Mouse (Mus musculus) adrenal gland, postnatal 25 days (tissue): Measurements from ENCODE around the gene Ccnt1. TPM values are rescaled to one million over a fixed set of nuclear protein-coding genes. Genes with fewer than 3 reads are reported as not detected.
A peak's percentile ranks its signal among the peaks of the same experiment; 100 is the strongest.

Source experiments
- DNase-seq: peaks from one replicate; pipeline ENCODE4 v3.0.0; 2021; ENCODE audit warnings: mixed read lengths
- long read RNA-seq: library from polyadenylated mRNA; stranded (forward); transcript quantifications from one replicate; pipeline ENCODE4 v2.0.0, GENCODE M21; 2021
- total RNA-seq: library from RNA; stranded (reverse); gene quantifications from 2 replicates; pipeline ENCODE4 v1.2.3, GENCODE M21; 2021

The Ccnt1 gene
- 52.2 and 55.9 TPM in 2 replicates for total RNA-seq
- long read RNA-seq, transcript Ccnt1-201 (9 exons, 2,175 nt): major isoform, 18 of 26 reads
- long read RNA-seq, partial matches to known transcripts: 1 of 26 reads
- long read RNA-seq, other reads (novel, unspliced or antisense): 5 of 26 reads

GRCm38 (mm10) chr15:98570873-98571538 lies at the start of gene Ccnt1, which contains the start of gene 4930415O20Rik:
Ccnt1 (minus strand) TSS chr15:98570923.
4930415O20Rik (plus strand) TSS chr15:98571004.
- DNase-seq: no peak

GRCm38 (mm10) chr15:98617176-98617537 lies 46.4 kb upstream of the Ccnt1 start:
- peak; percentile 68 for DNase-seq

- no peak for DNase-seq
These were observed 45.8 kb upstream of the Ccnt1 start for GRCm38 (mm10) chr15:98616362-98617175.

GRCm38 (mm10) chr15:98615751-98616150 lies 45.0 kb upstream of the Ccnt1 start:
- DNase-seq: no peak

GRCm38 (mm10) chr15:98614971-98615370 lies 44.2 kb upstream of the Ccnt1 start:
- no peak for DNase-seq

GRCm38 (mm10) chr15:98614551-98614950 lies 43.8 kb upstream of the Ccnt1 start:
- DNase-seq: peak; percentile 41

GRCm38 (mm10) chr15:98612229-98612628 lies 41.5 kb upstream of the Ccnt1 start:
- no peak for DNase-seq

GRCm38 (mm10) chr15:98610131-98610633 lies 39.5 kb upstream of the Ccnt1 start:
- no peak for DNase-seq

GRCm38 (mm10) chr15:98609331-98610130 lies 38.8 kb upstream of the Ccnt1 start, which contains the start of gene Adcy6:
Adcy6 (minus strand) TSS chr15:98610076.
- peak; percentile 80 for DNase-seq

- DNase-seq: peak; percentile 21
These were observed 38.1 kb upstream of the Ccnt1 start for GRCm38 (mm10) chr15:98608784-98609250.

- no peak for DNase-seq
These were observed 37.5 kb upstream of the Ccnt1 start for GRCm38 (mm10) chr15:98608058-98608783.

- peak; percentile 50 for DNase-seq
These were observed 36.8 kb upstream of the Ccnt1 start for GRCm38 (mm10) chr15:98607557-98607956.

- no peak for DNase-seq
These were observed 36.0 kb upstream of the Ccnt1 start for GRCm38 (mm10) chr15:98606739-98607138.

GRCm38 (mm10) chr15:98606051-98606536 lies 35.4 kb upstream of the Ccnt1 start:
- DNase-seq: no peak

- DNase-seq: no peak
These were observed 33.4 kb upstream of the Ccnt1 start for GRCm38 (mm10) chr15:98604041-98604575.

- no peak for DNase-seq
These were observed 32.3 kb upstream of the Ccnt1 start for GRCm38 (mm10) chr15:98602921-98603458.

GRCm38 (mm10) chr15:98602191-98602881 lies 31.6 kb upstream of the Ccnt1 start:
- DNase-seq: peak; percentile 25

GRCm38 (mm10) chr15:98601832-98602190 lies 31.1 kb upstream of the Ccnt1 start:
- no peak for DNase-seq

- DNase-seq: no peak
These were observed 29.4 kb upstream of the Ccnt1 start for GRCm38 (mm10) chr15:98600036-98600709.
